Mouse (Mus musculus): Measurements from ENCODE around the gene Klf9. TPM values are rescaled to one million over a fixed set of nuclear protein-coding genes. Genes with fewer than 3 reads are reported as not detected.

The Klf9 gene
- polyA plus RNA-seq, 1 experiment from 2014 or later = 15.3 TPM

DNA sequence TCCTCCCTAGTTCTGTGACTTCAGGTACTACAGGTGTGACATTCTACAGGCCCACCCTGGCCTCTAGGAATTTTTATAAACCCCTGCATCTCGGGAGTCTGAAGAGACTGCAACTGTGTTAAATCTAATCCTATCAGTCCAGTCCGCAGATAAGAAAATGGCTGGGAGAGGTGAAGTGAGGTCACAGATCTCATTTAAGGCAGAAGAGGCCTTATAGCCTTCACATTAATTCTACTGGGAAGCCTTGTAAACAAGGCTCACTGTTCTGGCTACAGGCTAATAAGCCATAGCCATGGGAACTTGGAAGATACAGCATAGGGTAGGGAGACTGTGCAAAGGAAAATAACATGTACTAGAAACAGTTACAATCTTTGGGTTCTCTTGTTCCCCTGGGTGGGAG is 3.7 kb upstream of the Klf9 start:
- Histone ChIP-seq H3K4me3 (ENCODE audit: low read depth, low read length) (no peak overlapping the region), H3K9me3 (ENCODE audit: control insufficient read depth) (no peaks in the 10 kb centered on the region), H3K27me3 (replicated peaks; ENCODE audit: control insufficient read depth, insufficient read depth, low read length) (no peaks in the 10 kb centered on the region), H3K4me2 (replicated peaks; ENCODE audit: low read depth) (no peak overlapping the region), H3K27ac (ENCODE audit: low read depth, low read length) (no peak overlapping the region), H3K36me3 (ENCODE audit: control insufficient read depth, insufficient read depth) (no peaks in the 10 kb centered on the region), H3K4me1 (replicated peaks; ENCODE audit: control insufficient read depth, insufficient read depth, low read length) (0 out of 2 replicates have a peak, but pooled peaks cover 7% of the 10 kb centered on the region), H3K9ac (ENCODE audit: low read depth, low read length) (no peak overlapping the region)
- no peak for ATAC-seq
- 41% methylated on average over 2 of the region's 2 CpGs for WGBS
- TF ChIP-seq CTCF (IDR thresholded peaks at IDR 0.05; ENCODE audit: low read depth) = no peak

DNA sequence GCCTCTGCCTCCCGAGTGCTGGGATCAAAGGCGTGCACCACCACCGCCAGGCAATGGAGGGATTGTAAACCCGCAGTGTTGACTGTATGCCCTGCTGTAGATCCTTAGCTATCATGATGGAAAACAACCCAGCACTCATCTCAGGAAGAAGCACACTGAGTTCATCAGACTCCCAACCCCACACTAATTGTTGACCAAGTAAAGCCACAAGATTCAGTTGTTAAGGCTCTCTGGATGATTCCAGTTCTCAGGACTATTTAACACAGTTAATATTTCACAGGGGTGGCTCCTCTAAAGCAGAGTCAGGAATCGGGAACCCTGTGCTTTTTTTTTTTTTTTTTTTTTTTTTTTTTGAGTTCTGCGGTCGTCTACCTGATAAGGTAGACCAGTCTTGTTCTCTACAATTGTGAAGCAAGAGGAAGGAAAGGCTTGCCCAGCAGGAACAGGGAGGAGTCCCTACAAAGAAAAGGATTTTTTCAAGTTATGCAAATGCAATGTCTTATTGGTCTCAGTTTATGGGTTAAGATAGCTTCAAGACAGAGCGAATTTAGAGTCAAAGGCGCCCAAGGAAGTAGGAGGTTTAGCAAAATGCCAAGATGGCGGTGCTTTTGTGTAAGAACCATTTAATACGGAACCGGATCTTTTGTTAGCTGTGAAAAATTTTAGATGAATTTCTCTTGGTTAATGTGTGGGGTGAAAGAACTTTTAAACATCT is 1.1 kb upstream of the Klf9 start:
- peak overlapping the region; percentile 77 for H3K4me2 ChIP-seq (replicated peaks; ENCODE audit: low read depth)
- ATAC-seq = peak; percentile 18
- H3K4me3 ChIP-seq (ENCODE audit: low read depth, low read length) = peak overlapping the region; percentile 80
- H3K9ac ChIP-seq (ENCODE audit: low read depth, low read length) = 0 out of 2 replicates have a peak overlapping the region, but pooled peaks have one; percentile 92
- 0 out of 2 replicates have a peak, but pooled peaks cover 7% of the 10 kb centered on the region for H3K4me1 ChIP-seq (replicated peaks; ENCODE audit: control insufficient read depth, insufficient read depth, low read length)
- no peak for TF ChIP-seq CTCF (IDR thresholded peaks at IDR 0.05; ENCODE audit: low read depth)
- WGBS = 27% methylated on average over 12 of the region's 12 CpGs
- no peaks in the 10 kb centered on the region for H3K36me3 ChIP-seq (ENCODE audit: control insufficient read depth, insufficient read depth)
- no peaks in the 10 kb centered on the region for H3K27me3 ChIP-seq (replicated peaks; ENCODE audit: control insufficient read depth, insufficient read depth, low read length)
- no peaks in the 10 kb centered on the region for H3K9me3 ChIP-seq (ENCODE audit: control insufficient read depth)
- peak overlapping the region; percentile 98 for H3K27ac ChIP-seq (ENCODE audit: low read depth, low read length)

DNA sequence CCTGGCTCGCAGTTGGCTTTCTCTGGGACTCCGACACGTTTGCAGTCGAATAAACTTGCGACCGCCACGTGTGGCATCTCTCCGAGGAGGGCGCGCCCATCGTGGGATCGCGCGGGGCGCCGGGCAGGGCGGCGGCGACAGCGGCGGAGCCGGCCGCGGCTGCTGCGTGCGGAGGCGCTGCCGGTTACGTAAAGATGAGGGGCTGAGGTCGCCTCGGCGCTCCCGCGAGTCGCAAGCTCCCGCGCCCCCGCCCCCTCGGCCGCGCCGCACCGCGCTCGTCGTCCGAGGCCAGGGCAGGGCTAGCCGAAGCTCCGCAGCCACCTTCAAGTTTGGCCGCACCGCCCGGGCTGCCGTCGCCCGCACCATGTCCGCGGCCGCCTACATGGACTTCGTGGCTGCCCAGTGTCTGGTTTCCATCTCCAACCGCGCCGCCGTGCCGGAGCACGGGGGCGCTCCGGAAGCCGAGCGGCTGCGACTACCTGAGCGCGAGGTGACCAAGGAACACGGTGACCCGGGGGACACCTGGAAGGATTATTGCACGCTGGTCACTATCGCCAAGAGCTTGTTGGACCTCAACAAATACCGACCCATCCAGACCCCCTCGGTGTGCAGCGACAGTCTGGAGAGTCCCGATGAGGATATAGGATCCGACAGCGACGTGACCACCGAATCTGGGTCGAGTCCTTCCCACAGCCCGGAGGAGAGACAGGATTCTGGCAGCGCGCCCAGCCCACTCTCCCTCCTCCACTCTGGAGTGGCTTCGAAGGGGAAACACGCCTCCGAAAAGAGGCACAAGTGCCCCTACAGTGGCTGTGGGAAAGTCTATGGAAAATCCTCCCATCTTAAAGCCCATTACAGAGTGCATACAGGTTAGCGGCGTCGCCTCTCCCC is 610 bp downstream of the Klf9 start:
- peak overlapping the region; percentile 92 for H3K9ac ChIP-seq (ENCODE audit: low read depth, low read length)
- TF ChIP-seq CTCF (IDR thresholded peaks at IDR 0.05; ENCODE audit: low read depth) = no peak
- peak overlapping the region; percentile 80 for H3K4me3 ChIP-seq (ENCODE audit: low read depth, low read length)
- peak; percentile 9 for ATAC-seq
- WGBS = under 1% methylated on average over 93 of the region's 94 CpGs
- peaks cover 3% of the 10 kb centered on the region; the same call in 1 of the 2 replicates for H3K36me3 ChIP-seq (ENCODE audit: control insufficient read depth, insufficient read depth)
- peak overlapping the region; percentile 77 for H3K4me2 ChIP-seq (replicated peaks; ENCODE audit: low read depth)
- H3K4me1 ChIP-seq (replicated peaks; ENCODE audit: control insufficient read depth, insufficient read depth, low read length) = 0 out of 2 replicates have a peak, but pooled peaks cover 4% of the 10 kb centered on the region
- no peaks in the 10 kb centered on the region for H3K27me3 ChIP-seq (replicated peaks; ENCODE audit: control insufficient read depth, insufficient read depth, low read length)
- peak overlapping the region; percentile 98 for H3K27ac ChIP-seq (ENCODE audit: low read depth, low read length)
- H3K9me3 ChIP-seq (ENCODE audit: control insufficient read depth) = no peaks in the 10 kb centered on the region

GRCm38 (mm10) chr19:23142427-23143073 is 1.5 kb downstream of the Klf9 start:
- H3K4me3 ChIP-seq (ENCODE audit: low read depth, low read length) = peak overlapping the region; percentile 80
- no peaks in the 10 kb centered on the region for H3K4me1 ChIP-seq (replicated peaks; ENCODE audit: control insufficient read depth, insufficient read depth, low read length)
- H3K27ac ChIP-seq (ENCODE audit: low read depth, low read length) = peak overlapping the region; percentile 98
- peaks cover 3% of the 10 kb centered on the region; the same call in 1 of the 2 replicates for H3K36me3 ChIP-seq (ENCODE audit: control insufficient read depth, insufficient read depth)
- H3K9me3 ChIP-seq (ENCODE audit: control insufficient read depth) = no peaks in the 10 kb centered on the region
- 9% methylated on average over 27 of the region's 28 CpGs for WGBS
- peak overlapping the region; percentile 77 for H3K4me2 ChIP-seq (replicated peaks; ENCODE audit: low read depth)
- ATAC-seq = no peak
- TF ChIP-seq CTCF (IDR thresholded peaks at IDR 0.05; ENCODE audit: low read depth) = no peak
- H3K27me3 ChIP-seq (replicated peaks; ENCODE audit: control insufficient read depth, insufficient read depth, low read length) = no peaks in the 10 kb centered on the region
- H3K9ac ChIP-seq (ENCODE audit: low read depth, low read length) = peak overlapping the region; percentile 92

GRCm38 (mm10) chr19:23143074-23143445 is 2.0 kb downstream of the Klf9 start:
- Histone ChIP-seq H3K36me3 (ENCODE audit: control insufficient read depth, insufficient read depth) (peaks cover 3% of the 10 kb centered on the region; the same call in 1 of the 2 replicates), H3K27ac (ENCODE audit: low read depth, low read length) (no peak overlapping the region), H3K9me3 (ENCODE audit: control insufficient read depth) (no peaks in the 10 kb centered on the region), H3K4me3 (ENCODE audit: low read depth, low read length) (peak overlapping the region; percentile 80), H3K9ac (ENCODE audit: low read depth, low read length) (peak overlapping the region; percentile 92; the same call in 1 of the 2 replicates), H3K4me1 (replicated peaks; ENCODE audit: control insufficient read depth, insufficient read depth, low read length) (no peaks in the 10 kb centered on the region), H3K4me2 (replicated peaks; ENCODE audit: low read depth) (peak overlapping the region; percentile 77), H3K27me3 (replicated peaks; ENCODE audit: control insufficient read depth, insufficient read depth, low read length) (no peaks in the 10 kb centered on the region)
- no peak for TF ChIP-seq CTCF (IDR thresholded peaks at IDR 0.05; ENCODE audit: low read depth)
- ATAC-seq = no peak
- 72% methylated on average over 7 of the region's 7 CpGs for WGBS

All from intestine, postnatal 0 days (tissue).